Mouse (Mus musculus) ES-CJ7 (cell line): ENCODE data around the gene Zfp513.

ENCODE experiments used
- DNase-seq: peaks from one replicate; pipeline ENCODE4 v3.0.0; 2011; ENCODE audit warnings: low read depth, low spot score

The Zfp513 gene

DNA sequence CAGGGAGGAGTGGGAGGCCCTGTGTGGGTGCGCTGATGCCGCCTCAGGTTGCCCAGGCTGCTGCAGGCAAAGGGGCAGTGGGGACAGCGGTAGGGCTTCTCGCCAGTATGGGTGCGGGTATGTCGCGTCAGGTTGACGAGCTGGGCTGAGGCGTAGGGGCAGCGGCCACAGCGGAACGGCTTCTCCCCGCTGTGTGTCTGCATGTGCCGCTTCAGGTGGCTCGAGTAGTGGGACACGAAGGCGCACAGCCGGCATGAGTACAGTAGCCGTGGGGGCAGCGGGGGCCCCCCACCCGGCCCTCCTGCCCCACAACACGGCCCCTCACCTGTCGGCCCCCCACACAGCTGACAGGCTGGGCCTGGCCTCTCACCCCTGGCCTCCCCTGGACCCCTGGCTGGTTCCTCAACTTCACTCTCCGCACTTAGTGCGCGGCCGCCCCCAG, 1.8 kb downstream of the Zfp513 start:
- no peak for DNase-seq

DNA sequence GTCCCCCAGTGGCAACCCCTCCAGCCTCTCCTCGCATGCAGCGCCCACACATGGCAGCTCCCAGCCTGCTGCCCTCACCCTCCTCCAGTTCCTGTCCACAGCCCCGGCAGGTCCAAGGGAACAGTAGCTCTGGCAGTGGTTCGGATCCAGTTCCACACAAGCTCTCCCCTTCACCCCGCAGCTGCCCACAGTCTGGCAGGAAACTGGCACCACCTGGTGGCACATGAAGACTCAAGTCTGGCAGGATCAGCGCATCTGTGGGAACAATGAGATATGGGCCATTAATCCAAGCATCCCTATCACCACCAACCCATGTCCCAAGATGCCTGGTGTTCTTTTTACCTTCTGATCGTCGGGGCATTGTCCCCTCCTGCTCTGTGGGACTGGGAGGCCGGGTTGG, 2.2 kb downstream of the Zfp513 start:
- DNase-seq: no peak

DNA sequence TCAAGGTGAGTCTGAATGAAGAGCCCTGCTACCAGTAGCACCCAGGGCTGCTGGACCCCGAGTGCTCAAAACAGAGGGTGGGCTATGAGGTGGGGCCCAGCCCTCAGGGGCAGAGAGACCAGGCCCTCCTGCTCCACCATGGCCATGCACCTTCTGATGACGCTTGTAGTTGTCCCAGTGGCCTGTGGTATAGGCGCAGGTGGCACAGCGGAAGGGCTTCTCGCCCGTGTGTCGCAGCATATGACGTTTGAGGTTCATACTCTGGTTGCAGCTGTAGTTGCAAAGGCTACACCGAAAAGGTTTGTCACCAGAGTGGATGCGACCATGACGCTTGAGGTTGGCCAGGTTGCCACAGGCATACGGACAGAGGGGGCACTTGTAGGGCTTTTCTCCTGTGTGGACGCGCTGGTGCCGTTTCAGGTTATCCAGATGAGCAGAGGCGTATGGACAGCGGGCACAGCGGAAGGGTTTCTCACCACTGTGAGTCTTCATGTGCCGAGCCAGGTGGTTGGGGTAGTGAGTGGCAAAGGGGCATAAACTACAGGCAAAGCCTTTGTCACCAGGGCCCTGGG, 2.7 kb downstream of the Zfp513 start:
- DNase-seq: no peak

DNA sequence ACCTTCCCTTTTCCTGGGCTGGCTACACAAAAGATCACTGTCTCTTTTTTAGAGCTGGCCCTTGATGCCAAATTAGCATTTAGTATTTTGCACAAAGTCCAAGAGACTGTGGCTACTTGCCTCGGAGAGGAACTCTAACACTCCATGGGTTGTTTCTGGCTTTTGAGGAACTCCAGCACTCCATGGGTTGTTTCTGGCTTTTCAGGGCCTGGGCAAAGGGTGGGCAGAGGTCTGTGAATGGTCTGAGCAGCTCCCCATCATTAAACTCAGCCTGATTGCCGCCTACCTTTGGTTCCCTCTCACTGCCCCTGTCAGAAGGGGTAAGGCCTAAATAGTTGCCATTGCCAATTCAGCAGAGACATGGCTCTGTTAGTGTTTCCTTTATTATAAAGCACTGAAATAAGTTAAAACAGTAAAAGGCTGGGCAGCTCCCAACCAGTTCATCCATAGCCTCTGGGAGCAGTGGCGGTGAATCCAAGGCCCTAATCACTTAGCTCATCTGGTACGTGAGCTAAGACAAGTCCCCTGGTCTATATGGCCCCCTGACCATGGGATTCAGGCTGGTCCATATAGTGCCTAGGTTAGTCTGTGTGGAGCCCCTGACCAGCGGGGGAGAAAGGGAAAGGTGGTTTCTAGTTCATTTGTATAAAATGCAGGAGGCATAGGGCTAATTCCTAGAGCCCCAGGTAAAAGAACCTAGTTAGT, 3.3 kb downstream of the Zfp513 start:
- no peak for DNase-seq

DNA sequence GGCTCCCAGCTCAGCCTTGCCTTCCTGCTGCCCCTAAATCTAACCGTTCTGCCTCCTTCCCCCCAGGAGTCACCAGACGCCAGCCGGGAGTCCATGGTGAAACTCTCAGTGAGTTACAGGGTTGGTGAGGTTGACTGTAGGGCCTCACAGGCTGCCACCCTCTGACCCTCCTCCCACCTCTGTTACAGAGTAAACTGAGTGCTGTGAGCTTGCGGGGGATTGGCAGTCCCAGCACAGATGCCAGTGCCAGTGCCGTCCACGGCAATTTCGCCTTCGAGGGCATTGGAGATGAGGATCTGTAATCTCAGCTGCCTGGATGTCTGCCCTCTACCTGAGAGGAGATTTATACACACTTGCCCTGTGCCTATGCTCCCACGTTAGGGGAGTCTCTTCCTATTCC, 3.9 kb downstream of the Zfp513 start:
- DNase-seq: no peak

DNA sequence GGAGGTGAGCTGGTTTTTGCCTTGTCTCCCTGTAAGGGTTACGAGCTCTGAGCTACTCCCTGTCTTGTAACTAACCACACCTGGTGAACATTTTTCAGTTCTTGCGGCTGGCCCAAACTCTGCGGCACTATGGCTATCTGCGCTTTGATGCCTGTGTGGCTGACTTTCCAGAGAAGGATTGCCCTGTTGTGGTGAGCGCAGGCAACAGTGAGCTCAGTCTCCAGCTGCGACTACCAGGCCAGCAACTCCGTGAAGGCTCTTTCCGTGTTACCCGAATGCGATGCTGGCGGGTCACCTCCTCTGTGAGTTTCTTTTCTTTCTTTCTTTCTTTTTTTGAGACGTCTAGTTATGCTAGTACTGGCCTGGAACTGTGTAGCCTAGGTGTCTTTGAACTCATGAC, 5.0 kb downstream of the Zfp513 start:
- no peak for DNase-seq

DNA sequence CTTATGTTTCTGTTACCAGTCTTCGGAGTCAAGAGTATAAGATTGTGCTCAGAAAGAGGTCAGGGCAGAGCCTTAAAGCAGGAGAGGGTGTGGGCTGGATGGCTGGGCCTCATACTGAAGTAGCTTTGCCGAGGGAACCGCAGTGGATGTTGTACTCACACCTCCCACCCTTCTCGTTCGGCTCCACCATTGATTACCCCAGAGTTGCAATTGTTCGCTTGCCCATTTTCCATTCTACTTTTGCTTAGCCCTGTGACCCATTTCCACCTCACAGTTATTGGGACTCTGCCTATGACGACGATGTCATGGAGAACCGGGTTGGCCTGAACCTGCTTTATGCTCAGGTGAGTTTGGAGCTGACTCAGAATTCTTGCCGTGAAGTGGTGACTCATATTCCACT, 5.9 kb downstream of the Zfp513 start:
- no peak for DNase-seq

DNA sequence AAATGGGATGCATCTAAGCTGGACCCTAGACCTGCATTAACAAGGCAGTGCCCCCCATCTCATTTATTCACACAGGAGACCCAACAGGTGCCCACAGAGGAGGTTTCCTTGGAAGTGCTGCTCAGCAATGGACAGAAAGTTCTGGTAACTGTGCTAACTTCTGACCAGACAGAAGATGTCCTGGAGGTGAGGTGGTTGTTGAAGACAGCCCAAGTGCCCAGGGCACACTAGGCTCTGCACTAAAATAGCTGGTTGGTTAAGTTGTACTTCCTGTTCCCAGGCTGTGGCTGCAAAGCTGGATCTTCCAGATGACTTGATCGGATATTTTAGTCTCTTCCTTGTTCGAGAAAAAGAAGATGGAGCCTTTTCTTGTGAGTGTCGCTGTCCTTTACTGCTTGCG, 6.4 kb downstream of the Zfp513 start:
- no peak for DNase-seq

DNA sequence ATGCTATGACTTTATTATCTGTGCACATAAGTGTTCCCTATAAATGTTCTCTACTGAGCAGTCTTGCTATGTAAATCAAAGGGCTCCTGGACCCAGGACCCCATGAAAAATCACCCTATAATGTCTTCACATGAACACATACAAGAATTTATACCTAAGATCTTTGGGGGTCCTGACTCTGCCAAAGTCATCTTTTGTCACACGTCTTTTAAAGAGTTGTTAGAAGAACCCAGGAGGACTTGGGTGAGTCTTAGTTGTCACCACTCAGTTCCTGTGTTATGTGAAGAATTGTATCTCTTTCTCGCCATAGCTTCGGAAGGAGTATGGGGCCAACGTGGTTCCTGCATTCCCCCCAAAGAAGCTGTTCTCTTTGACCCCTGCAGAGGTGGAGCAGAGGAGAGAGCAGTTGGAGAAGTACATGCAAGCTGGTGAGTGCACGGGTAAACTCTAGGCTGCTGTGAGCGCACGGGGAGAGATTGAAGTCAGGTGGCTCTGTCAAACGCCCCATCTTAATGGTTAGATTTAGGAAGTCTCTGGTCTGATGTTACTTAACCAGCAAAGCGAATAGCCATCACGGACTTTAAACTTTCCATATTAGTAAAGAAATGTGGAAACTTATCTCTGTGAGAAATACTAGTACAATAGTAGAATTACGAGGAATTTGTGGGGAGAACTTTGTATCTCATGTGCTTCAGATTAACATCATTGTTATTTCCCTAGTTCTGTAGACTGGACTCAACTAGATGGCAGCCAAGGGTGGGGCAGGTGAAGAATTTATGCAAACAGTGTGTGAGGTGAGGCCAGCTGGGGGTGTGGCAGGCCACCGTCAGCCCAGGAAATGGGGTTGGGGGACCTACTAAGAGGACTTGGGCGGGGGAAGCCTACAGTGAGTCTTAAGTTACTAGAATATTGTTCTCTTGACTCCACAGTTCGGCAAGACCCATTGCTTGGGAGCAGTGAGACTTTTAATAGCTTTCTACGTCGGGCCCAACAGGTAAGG, 7.3 kb downstream of the Zfp513 start:
- DNase-seq: peak; percentile 76

DNA sequence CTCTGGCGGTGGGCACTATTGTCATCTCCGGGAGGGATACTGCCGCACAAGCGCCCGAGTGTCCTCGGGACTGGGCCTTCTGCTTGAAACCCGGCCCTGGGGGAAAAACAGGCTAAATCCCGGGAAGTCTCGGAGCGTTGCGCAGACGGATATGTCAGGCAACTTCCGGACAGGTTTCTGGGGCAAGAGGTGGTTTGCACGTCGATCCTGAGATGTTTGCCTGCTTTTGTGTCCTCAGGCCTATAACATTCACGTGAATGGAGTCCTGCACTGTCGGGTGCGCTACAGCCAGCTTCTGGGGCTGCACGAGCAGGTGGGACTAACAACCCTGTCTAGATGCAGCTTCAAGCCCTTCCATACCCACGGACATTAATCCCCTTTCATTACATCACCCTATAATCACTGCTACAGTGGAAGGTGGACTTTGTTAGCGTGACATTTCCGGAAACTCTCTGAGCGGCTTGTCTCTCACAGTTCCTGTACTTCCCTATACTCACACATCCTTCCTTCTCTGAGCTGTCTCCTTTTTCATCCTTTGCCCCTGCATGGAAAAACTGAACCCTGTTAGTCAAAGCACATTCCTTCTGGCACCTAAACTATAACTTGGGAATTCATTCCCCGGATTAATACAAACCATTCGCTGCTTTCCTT, 8.3 kb downstream of the Zfp513 start:
- no peak for DNase-seq

DNA sequence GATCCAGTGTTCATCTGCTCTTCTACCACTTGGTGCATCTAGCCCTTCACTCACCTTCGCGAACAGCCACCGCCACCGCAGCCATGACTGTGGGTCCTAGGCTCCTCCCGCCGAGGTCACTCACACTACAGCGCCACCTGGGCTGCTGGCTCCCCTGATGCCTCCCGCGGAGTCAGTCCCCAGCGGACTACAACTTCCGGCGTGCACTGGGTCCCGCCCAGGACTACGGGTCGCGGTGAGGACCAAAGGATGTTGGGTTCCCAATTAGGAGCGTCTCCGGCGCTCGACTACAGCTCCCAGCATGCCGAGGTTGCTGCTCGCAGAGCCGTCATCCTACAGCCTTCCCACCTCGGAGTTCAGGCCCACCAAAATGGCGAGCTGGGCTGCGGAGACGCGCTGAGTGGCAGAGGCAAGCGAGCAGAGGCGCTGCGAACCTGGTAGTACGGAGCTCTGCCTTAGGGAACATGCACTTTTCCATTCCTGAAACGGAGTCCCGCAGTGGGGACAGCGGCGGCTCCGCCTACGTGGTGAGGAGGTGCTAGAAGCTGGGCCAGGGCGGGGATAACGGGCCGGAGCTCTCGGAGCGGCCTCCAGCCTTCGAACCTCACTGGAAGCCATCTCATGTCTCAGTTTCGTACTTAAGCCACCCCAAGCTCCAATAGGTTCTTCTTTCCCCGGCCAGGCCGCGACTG, 9.0 kb downstream of the Zfp513 start, which contains the start of the genes Snx17 and Eif2b4:
Snx17 (plus strand) TSS at position 289 of the 692 bp plus-strand sequence.
Eif2b4 (minus strand) TSS at position 492 of the 692 bp plus-strand sequence.
- DNase-seq: peak; percentile 99

DNA sequence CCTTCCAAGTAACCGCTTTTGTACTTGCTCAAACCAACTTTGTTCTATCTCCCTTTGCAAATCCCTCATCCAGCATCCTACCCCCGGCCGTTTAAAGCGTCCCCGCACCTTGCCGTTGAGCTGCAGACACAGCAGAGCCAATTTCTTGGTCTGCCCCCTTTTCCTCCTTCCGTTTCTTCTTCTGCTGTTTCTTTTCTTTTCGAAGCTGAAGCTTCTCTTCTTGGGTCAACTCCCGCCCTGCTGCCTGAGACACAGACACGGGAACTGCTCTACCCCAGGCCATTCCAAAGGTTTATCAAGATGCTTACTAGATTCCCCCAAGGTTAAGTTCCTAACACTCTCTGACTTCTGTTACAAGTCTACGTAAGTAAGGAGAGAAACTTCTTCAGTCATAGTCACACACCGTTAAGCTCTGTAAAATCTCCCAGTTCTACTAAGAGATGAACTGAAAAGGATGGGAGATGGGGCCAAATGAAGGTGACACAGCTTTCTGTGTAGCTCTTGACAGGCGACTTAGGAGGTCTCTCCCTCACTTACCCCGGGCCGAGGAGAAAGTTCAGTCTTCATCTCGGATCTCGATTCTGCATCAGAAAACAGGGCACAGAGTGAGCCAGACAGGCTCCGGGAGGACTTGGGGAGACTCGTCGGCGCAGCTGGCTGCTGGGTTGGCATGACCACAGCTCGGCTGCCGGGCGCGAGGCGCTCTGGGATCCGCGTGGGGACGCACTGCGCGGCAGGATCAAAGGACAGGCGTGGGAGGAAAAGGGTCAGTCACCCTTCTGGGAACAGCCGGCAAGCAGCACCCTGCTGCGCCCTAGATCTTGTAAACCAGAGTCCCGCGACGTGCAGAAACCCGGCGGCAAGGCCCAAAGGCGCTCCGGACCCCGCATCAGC, 9.8 kb downstream of the Zfp513 start:
- no peak for DNase-seq

DNA sequence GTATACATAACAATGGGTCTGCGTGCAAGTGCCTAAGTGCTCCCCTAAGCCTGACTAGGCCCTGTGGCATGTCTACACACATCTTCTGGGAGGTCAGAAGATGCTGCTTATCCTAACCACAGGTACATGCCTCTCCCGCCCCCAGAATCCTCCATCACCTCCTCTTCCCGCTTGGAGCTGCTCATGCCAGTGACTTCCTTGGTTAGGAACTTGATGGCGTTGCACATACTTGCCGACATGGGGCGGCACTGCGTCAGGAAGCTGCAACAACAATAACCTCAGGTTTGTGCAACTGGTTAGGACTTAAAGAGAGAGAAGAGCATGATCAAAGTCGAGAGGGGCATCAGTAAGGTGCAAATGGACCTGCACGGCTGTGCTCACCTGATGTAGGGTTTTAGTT, 11.9 kb downstream of the Zfp513 start:
- DNase-seq: peak; percentile 55

DNA sequence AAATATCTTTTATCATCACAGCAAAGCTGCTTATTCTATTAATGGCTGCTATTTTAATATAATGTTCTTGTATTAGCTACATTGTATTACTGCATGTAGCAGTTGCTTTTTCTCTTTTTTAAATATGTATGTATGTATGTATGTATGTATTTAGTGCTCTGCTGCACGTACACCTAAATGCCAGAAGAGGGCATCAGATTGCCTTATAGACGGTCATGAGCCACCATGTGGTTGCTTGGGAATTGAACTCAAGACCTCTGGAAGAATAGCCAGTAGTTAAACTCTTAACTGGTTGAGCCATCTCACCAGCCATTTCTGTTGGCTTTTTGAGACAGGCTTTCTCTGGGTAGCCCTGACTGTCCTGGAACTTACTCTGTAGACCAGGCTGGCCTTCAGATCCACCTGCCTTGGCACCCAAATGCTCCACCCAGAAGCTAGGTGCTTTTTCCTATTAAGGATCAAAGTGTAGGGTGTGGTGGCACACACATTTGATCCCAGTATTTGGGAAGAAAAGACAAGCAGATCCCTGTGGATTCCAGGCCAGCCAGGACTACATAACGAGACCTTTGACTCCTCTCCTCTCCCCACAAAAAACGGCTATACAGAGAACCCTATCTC, 13.8 kb downstream of the Zfp513 start:
- peak; percentile 76 for DNase-seq

DNA sequence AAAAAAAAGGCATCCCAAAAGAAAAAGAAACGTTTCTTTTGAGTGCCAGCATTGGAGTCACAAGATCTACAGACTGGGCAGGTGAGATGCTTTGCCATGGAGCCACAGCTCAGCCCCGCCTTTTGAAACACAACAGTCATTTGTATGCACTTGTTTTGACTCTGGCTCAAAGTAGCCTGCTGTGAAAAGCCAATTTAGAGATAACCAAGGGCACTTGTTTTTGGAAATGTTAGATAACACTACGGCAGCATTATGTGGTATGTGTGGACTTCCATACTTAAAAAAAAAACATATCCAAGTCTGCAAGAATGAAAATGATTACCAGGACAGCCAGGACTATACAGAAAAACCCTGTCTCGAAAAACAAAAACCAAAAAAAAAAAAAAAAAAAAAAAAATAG, 18.4 kb downstream of the Zfp513 start:
- no peak for DNase-seq

DNA sequence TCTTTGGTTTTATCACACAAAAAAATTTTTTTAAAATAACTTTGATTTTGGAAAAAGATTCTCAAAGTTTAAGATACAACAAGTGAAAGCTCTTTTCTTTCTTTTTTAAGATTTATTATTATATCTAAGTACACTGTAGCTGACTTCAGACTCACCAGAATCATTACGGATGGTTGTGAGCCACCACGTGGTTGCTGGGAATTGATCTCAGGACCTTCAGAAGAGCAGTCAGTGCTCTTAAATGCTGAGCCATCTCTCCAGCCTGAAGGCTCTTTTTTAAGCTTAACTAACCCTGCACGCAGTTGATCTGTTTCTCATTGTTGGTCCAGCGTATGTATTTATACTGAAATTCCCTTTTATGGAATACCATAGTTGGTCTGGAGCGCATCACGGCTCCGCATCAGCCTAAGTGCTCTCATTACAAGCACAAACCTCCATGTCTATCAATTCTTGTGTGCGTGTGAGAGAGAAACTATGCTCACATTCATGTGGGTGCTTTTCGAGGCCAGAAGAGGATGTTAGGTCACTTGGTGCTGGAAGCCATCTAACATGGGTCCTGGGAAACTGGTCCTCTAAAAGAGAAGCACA, 20.8 kb downstream of the Zfp513 start:
- no peak for DNase-seq

DNA sequence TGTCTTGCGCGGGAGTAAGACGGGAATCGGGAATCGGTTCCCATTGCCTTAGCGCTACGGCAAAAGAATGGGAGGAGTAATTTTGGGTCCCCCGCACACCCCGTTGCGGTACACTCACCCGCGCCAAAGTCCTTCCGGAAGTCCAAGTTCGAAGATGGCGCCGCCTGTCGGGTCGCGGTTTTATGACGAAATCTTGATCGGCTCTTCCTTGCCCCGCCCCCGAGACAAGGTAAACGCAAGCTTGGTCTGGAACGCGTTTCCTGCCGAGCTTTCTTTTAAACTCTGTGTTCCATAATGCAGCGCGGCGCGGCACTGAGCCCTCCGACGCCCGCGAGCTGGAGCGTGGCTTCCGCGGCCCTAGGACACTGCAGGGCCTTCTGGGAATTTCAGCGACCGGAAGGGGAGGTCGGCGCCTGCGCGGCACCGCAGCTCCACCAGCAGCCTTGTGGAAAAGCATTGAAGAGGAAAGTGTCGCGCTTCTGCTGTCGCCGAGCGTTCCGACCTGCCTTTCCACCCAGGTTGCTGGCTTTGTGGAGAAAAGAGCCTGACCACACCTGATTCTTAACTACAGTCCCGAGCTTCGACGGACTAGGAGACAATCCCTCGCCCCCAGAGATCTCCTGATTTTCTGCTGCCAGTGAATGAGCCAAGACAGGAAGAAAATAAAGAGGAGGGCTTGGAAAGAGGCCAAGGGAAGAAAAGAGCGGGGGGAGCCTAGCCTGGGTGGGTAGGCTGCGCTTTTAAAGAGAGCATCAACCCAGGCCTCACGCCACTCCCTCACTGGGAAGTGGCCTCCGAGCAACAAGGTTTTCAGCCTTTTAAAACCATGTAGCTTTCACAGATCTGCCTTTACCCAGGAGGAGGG, 22.1 kb downstream of the Zfp513 start, which contains the start of the genes Gm29609 and Gtf3c2:
Gm29609 (minus strand) TSS at position 146 of the 865 bp plus-strand sequence.
Gtf3c2 (minus strand) TSS at position 379 of the 865 bp plus-strand sequence.
- DNase-seq: peak; percentile 97

DNA sequence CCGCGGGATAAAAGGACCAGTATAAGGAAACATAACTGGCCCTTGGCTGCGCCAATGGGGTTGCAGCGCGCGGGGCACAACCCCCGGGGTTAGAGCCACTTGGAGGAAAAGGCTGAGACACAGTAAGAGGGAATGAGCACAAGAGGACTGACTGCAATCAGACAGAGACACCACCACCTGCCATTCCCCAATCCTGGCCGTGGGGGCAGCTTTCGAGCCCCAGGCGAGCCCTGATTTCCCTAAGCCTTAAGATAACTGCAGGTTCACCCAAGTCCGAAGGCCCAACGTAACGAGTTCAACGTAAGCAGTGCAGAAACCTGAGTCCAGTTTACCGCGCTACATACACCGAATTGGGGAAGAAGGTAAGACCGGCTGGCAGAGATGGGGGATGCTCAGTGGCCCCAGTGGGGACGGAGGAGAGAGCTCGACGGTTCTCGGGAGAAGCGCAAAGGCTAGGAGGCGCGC, 22.8 kb downstream of the Zfp513 start:
- peak; percentile 78 for DNase-seq
